Mouse (Mus musculus) heart, postnatal 0 days (tissue): Measurements from ENCODE around the gene Tor2a.

Experiments used
- CTCF ChIP-seq: IDR thresholded peaks from 2 replicates; pipeline ENCODE4 v1.5.1; 2016; ENCODE audit warnings: antibody characterized with exemption, control low read depth, low read depth
- EP300 ChIP-seq: IDR thresholded peaks from 2 replicates; pipeline ENCODE4 v1.6.1; 2016; ENCODE audit warnings: antibody characterized with exemption, low read depth

DNA sequence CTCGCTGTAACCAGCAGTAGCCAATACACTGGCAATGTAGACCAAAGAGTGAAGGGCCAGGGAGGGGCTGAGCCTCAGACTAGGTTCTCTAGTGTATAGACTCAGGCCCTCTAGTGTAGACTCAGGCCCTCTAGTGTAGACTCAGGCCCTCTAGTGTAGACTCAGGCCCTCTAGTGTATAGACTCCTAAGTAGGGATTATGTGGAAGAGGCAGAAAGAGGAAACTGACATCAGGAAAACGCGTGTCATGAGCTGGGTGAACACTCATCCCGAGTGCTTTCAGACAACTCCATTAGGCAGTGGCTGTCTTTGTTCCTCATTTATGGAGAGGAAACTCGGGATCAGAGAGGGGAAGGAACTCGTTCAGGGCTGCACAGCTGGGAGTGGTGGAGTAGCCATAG is 20.0 kb upstream of the Tor2a start:
- no peak for TF ChIP-seq CTCF
- no peak for TF ChIP-seq EP300
